Mouse (Mus musculus): ENCODE measurements around the gene Otp. TPM values are rescaled to one million over a fixed set of nuclear protein-coding genes. Genes with fewer than 3 reads are reported as not detected.

Otp gene
- polyA plus RNA-seq (2016; fragmentation: Nextera tagmentation; extraction: Ambion mirVana), result 0.50 and 1.4 TPM in 2 replicates

DNA sequence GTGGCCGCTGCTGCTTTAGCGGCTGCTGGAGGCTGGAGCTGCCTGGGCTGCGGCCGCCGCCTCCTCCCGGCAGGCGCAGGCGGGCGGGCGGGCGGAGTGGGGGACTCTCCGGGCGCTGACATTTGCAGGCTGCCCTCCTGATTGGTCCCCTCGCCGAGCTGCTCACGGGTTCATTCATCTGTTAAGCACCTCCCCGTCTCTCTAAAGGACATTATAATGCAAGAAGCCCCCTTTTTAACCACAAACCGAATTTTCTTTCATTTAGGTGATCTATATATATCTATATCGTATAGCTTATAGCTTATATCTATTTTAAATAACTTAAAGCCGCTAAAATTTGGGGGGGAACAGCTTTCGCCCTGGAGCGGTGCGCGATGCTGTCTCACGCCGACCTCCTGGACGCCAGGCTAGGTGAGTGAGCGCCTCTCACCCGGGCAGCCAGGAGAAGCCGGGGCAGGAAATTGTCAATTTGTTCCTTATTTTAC, at the start of gene Otp:
Gene Otp (plus strand): TSS at position 207 of the 485 bp plus-strand sequence.
- H3K4me1 ChIP-seq, result peaks cover 8% of the 10 kb centered on the region; the same call in 1 of the 2 replicates
- H3K36me3 ChIP-seq, result no peaks in the 10 kb centered on the region
- H3K27ac ChIP-seq, result no peak within 1 kb of the TSS
- no peaks in the 10 kb centered on the region for H3K9me3 ChIP-seq
- peaks cover 69% of the 10 kb centered on the region for H3K27me3 ChIP-seq
- no peak within 1 kb of the TSS for H3K4me2 ChIP-seq (replicated peaks)
- under 1% methylated on average over 24 of the region's 30 CpGs for WGBS
- ATAC-seq (ENCODE audit: insufficient number of reproducible peaks, insufficient read depth, low FRiP score, low TSS enrichment), result no peak
- H3K4me3 ChIP-seq, result no peak within 1 kb of the TSS
- no peak within 1 kb of the TSS for H3K9ac ChIP-seq

- no peaks in the 10 kb centered on the region for H3K36me3 ChIP-seq
- no peak for ATAC-seq (ENCODE audit: insufficient number of reproducible peaks, insufficient read depth, low FRiP score, low TSS enrichment)
- no peak overlapping the region for H3K27ac ChIP-seq
- H3K4me2 ChIP-seq (replicated peaks), result no peak overlapping the region
- H3K9ac ChIP-seq, result no peak overlapping the region
- 88% methylated on average over 5 of the region's 5 CpGs for WGBS
- H3K27me3 ChIP-seq, result no peaks in the 10 kb centered on the region
- H3K9me3 ChIP-seq, result no peaks in the 10 kb centered on the region
- H3K4me1 ChIP-seq, result peaks cover 13% of the 10 kb centered on the region; the same call in 1 of the 2 replicates
- no peak overlapping the region for H3K4me3 ChIP-seq
Measured at GRCm38 (mm10) chr13:94826389-94826788, 49.0 kb upstream of the Otp start.

DNA sequence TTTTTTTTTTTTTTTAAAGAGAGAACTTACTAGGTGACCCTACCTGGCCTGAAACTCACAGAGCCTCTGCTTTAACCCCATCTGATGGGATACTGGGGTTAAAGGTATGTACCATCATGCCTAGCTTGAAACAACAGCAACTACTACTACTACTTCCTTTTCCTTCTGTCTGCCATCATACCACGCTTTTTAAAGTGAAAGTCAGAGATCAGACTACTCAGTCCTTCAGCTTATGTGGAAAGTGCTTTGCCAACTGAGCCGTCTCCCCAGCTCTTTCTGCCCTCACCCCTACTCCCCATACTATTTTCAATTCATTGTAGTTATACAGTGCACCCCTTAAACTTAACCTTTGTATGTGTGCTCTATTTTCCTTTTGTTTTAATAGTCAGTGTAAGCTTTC, 48.4 kb upstream of the Otp start:
- H3K9ac ChIP-seq, result no peak overlapping the region
- no peak overlapping the region for H3K4me3 ChIP-seq
- 78% methylated on average over 2 of the region's 2 CpGs for WGBS
- no peak overlapping the region for H3K4me2 ChIP-seq (replicated peaks)
- no peaks in the 10 kb centered on the region for H3K9me3 ChIP-seq
- H3K27ac ChIP-seq, result no peak overlapping the region
- H3K4me1 ChIP-seq, result peaks cover 13% of the 10 kb centered on the region; the same call in 1 of the 2 replicates
- H3K27me3 ChIP-seq, result no peaks in the 10 kb centered on the region
- H3K36me3 ChIP-seq, result no peaks in the 10 kb centered on the region
- no peak for ATAC-seq (ENCODE audit: insufficient number of reproducible peaks, insufficient read depth, low FRiP score, low TSS enrichment)

DNA sequence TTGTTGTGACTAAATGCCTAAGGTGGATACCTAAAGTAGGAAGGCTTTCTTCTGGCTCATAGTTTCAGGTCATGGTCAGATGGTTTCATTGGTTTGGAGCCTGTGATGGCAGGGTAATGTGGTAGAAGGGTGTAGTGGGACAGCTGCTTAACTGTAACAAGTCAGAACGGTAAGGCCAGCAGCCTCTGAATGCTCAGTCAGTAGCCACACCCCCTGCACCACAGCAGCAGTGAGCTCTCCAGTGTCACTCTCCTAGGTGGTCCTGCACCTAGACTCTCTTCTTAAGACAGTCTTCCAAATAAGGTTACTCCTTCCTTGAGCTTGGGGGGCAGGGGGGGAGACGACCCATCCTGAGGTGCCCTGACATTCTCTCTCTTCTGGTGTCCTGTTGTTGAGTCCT, 47.6 kb upstream of the Otp start:
- H3K27ac ChIP-seq, result no peak overlapping the region; the same call in 1 of the 2 replicates
- peaks cover 13% of the 10 kb centered on the region; the same call in 1 of the 2 replicates for H3K4me1 ChIP-seq
- H3K9ac ChIP-seq, result no peak overlapping the region
- H3K36me3 ChIP-seq, result peaks cover 6% of the 10 kb centered on the region
- no peak for ATAC-seq (ENCODE audit: insufficient number of reproducible peaks, insufficient read depth, low FRiP score, low TSS enrichment)
- no peak overlapping the region for H3K4me2 ChIP-seq (replicated peaks)
- H3K9me3 ChIP-seq, result no peaks in the 10 kb centered on the region
- no peaks in the 10 kb centered on the region for H3K27me3 ChIP-seq
- WGBS, result 49% methylated on average over 2 of the region's 2 CpGs
- no peak overlapping the region for H3K4me3 ChIP-seq

- Histone ChIP-seq H3K9me3 (no peaks in the 10 kb centered on the region), H3K9ac (no peak overlapping the region), H3K27ac (no peak overlapping the region), H3K36me3 (peaks cover 21% of the 10 kb centered on the region), H3K4me3 (no peak overlapping the region), H3K4me2 (replicated peaks) (no peak overlapping the region), H3K4me1 (no peaks in the 10 kb centered on the region), H3K27me3 (no peaks in the 10 kb centered on the region)
- ATAC-seq (ENCODE audit: insufficient number of reproducible peaks, insufficient read depth, low FRiP score, low TSS enrichment), result no peak
- WGBS, result 79% methylated on average over 5 of the region's 5 CpGs
Measured at GRCm38 (mm10) chr13:94838047-94838720, 37.2 kb upstream of the Otp start.

- H3K27ac ChIP-seq, result no peak overlapping the region
- H3K27me3 ChIP-seq, result no peaks in the 10 kb centered on the region
- no peak overlapping the region for H3K4me3 ChIP-seq
- no peaks in the 10 kb centered on the region for H3K4me1 ChIP-seq
- H3K9ac ChIP-seq, result no peak overlapping the region
- H3K36me3 ChIP-seq, result peaks cover 21% of the 10 kb centered on the region
- H3K4me2 ChIP-seq (replicated peaks), result no peak overlapping the region
- H3K9me3 ChIP-seq, result no peaks in the 10 kb centered on the region
- ATAC-seq (ENCODE audit: insufficient number of reproducible peaks, insufficient read depth, low FRiP score, low TSS enrichment), result no peak
- 88% methylated on average over 8 of the region's 8 CpGs for WGBS
Measured at GRCm38 (mm10) chr13:94838756-94839337, 36.6 kb upstream of the Otp start.

DNA sequence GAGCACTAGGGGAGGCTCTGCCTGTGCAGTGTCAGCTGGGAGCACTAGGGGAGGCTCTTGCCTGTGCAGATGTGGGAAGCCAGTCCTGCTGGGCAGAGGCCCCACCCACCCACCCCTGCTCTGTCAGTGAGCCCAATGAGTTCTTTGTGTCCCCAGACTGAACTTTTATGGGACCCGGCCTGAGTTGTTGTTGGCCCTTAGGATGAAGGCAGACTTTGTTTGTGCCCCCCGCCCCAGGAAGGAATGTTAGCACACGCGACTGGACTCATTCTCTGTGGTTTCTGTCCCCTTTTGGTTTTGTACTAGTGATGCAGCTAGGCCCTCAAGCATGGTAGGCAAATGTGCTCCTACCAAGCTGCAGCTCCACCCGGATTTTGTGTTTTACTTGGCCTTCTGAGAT, 32.2 kb upstream of the Otp start:
- H3K9me3 ChIP-seq, result no peaks in the 10 kb centered on the region
- H3K4me2 ChIP-seq (replicated peaks), result no peak overlapping the region
- no peak for ATAC-seq (ENCODE audit: insufficient number of reproducible peaks, insufficient read depth, low FRiP score, low TSS enrichment)
- H3K27me3 ChIP-seq, result no peaks in the 10 kb centered on the region
- no peaks in the 10 kb centered on the region for H3K4me1 ChIP-seq
- 39% methylated on average over 5 of the region's 5 CpGs for WGBS
- H3K36me3 ChIP-seq, result peaks cover 20% of the 10 kb centered on the region
- H3K4me3 ChIP-seq, result no peak overlapping the region
- no peak overlapping the region for H3K9ac ChIP-seq
- no peak overlapping the region for H3K27ac ChIP-seq

GRCm38 (mm10) chr13:94847870-94848269, 27.5 kb upstream of the Otp start:
- ATAC-seq (ENCODE audit: insufficient number of reproducible peaks, insufficient read depth, low FRiP score, low TSS enrichment), result no peak
- Histone ChIP-seq H3K27ac (no peak overlapping the region), H3K4me1 (no peaks in the 10 kb centered on the region), H3K27me3 (no peaks in the 10 kb centered on the region), H3K9me3 (no peaks in the 10 kb centered on the region), H3K36me3 (0 out of 2 replicates have a peak, but pooled peaks cover 5% of the 10 kb centered on the region), H3K9ac (no peak overlapping the region), H3K4me2 (replicated peaks) (no peak overlapping the region), H3K4me3 (no peak overlapping the region)
- 73% methylated on average over 7 of the region's 7 CpGs for WGBS

- no peak for ATAC-seq (ENCODE audit: insufficient number of reproducible peaks, insufficient read depth, low FRiP score, low TSS enrichment)
- no peaks in the 10 kb centered on the region for H3K4me1 ChIP-seq
- WGBS, result 75% methylated on average over 13 of the region's 13 CpGs
- no peak overlapping the region for H3K4me2 ChIP-seq (replicated peaks)
- no peaks in the 10 kb centered on the region for H3K9me3 ChIP-seq
- no peak overlapping the region for H3K4me3 ChIP-seq
- H3K27me3 ChIP-seq, result no peaks in the 10 kb centered on the region
- no peak overlapping the region for H3K27ac ChIP-seq
- H3K36me3 ChIP-seq, result no peaks in the 10 kb centered on the region
- H3K9ac ChIP-seq, result no peak overlapping the region
Measured at GRCm38 (mm10) chr13:94849351-94849750, 26.1 kb upstream of the Otp start.

- H3K4me1 ChIP-seq, result no peaks in the 10 kb centered on the region
- ATAC-seq (ENCODE audit: insufficient number of reproducible peaks, insufficient read depth, low FRiP score, low TSS enrichment), result no peak
- WGBS, result 66% methylated on average over 8 of the region's 8 CpGs
- H3K27ac ChIP-seq, result no peak overlapping the region
- no peak overlapping the region for H3K9ac ChIP-seq
- no peak overlapping the region for H3K4me3 ChIP-seq
- no peak overlapping the region for H3K4me2 ChIP-seq (replicated peaks)
- H3K36me3 ChIP-seq, result no peaks in the 10 kb centered on the region
- no peaks in the 10 kb centered on the region for H3K9me3 ChIP-seq
- H3K27me3 ChIP-seq, result 0 out of 2 replicates have a peak, but pooled peaks cover under 1% of the 10 kb centered on the region
Measured at GRCm38 (mm10) chr13:94858016-94858575, 17.3 kb upstream of the Otp start.

DNA sequence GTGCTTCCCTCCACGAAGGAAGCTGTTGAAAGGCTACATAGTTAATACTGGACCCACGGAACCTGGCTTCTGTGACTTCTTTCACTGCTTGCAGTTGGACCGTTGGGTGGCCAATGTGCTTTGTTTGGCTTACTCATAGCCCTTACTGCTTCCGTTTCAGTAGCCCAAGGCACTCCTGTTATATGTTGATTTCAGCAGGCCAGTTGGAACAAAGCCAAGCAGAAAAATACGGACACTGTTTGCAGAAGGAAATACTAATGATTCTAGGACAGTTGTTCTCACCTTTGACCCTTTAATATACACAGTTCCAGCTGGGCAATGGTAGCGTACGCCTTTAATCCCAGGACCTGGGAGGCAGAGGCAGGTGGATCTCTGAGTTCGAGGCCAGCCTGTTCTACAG, 16.1 kb upstream of the Otp start:
- 69% methylated on average over 8 of the region's 8 CpGs for WGBS
- Histone ChIP-seq H3K27me3 (peaks cover 7% of the 10 kb centered on the region; the same call in 1 of the 2 replicates), H3K27ac (no peak overlapping the region), H3K4me3 (no peak overlapping the region), H3K36me3 (no peaks in the 10 kb centered on the region), H3K9ac (no peak overlapping the region), H3K4me2 (replicated peaks) (no peak overlapping the region), H3K9me3 (no peaks in the 10 kb centered on the region), H3K4me1 (no peaks in the 10 kb centered on the region)
- ATAC-seq (ENCODE audit: insufficient number of reproducible peaks, insufficient read depth, low FRiP score, low TSS enrichment), result no peak

Measured in embryonic facial prominence, embryonic 12.5 days (tissue).